Mouse (Mus musculus) brown adipose tissue, adult 24 weeks (tissue): ENCODE measurements at regions not wholly inside any gene's neighbourhood (a gene's known extent, or its start where the extent isn't known, plus 50 kb on each side); places are given as distances from the start of the nearest gene placed in this dataset.
A peak's percentile ranks its signal among the peaks of the same experiment; 100 is the strongest.

Source experiments
- H3K27ac ChIP-seq: fragments of 200-500 bp; replicated peaks from 2 replicates; pipeline ENCODE4 v1.5.1; 2012; ENCODE audit warnings: low read depth, mild to moderate bottlenecking, low read length
- H3K4me1 ChIP-seq: fragments of 200-500 bp; 2 replicates; pipeline ENCODE4 v1.6.1; 2012; ENCODE audit warnings: low read length, mixed read lengths; ENCODE audit not compliant: control insufficient read depth, insufficient read depth, insufficient read length
- H3K4me3 ChIP-seq: fragments of 200-500 bp; 2 replicates; pipeline ENCODE4 v1.5.1; 2012; ENCODE audit warnings: low read depth, mild to moderate bottlenecking, low read length, moderate library complexity; ENCODE audit not compliant: insufficient read depth

GRCm38 (mm10) chr10:37501043-37501442 lies 362.3 kb upstream of the Marcks start:
- no peak overlapping the region for H3K27ac ChIP-seq
- no peak overlapping the region for H3K4me3 ChIP-seq
- H3K4me1 ChIP-seq = peaks cover 2% of the 10 kb centered on the region; the same call in 1 of the 2 replicates

GRCm38 (mm10) chr10:37495467-37495866 lies 356.7 kb upstream of the Marcks start:
- H3K4me1 ChIP-seq = no peaks in the 10 kb centered on the region
- H3K27ac ChIP-seq = no peak overlapping the region
- H3K4me3 ChIP-seq = no peak overlapping the region

GRCm38 (mm10) chr10:37494552-37495166 lies 355.9 kb upstream of the Marcks start:
- Histone ChIP-seq H3K4me3 (no peak overlapping the region), H3K27ac (no peak overlapping the region), H3K4me1 (no peaks in the 10 kb centered on the region)

- Histone ChIP-seq H3K4me3 (no peak overlapping the region), H3K4me1 (no peaks in the 10 kb centered on the region), H3K27ac (no peak overlapping the region)
Measured at GRCm38 (mm10) chr10:37494098-37494497, 355.4 kb upstream of the Marcks start.

GRCm38 (mm10) chr10:37484311-37485023 lies 345.7 kb upstream of the Marcks start:
- H3K4me3 ChIP-seq = no peak overlapping the region
- peak overlapping the region; percentile 20; the same call in 1 of the 2 replicates for H3K27ac ChIP-seq
- H3K4me1 ChIP-seq = peaks cover 10% of the 10 kb centered on the region

- no peak overlapping the region for H3K4me3 ChIP-seq
- H3K4me1 ChIP-seq = peaks cover 10% of the 10 kb centered on the region
- H3K27ac ChIP-seq = no peak overlapping the region
Measured at GRCm38 (mm10) chr10:37483521-37483920, 344.8 kb upstream of the Marcks start.

- no peak overlapping the region for H3K4me3 ChIP-seq
- H3K27ac ChIP-seq = no peak overlapping the region
- peaks cover 10% of the 10 kb centered on the region for H3K4me1 ChIP-seq
Measured at GRCm38 (mm10) chr10:37481879-37482278, 343.2 kb upstream of the Marcks start.

GRCm38 (mm10) chr10:37480331-37480730 lies 341.6 kb upstream of the Marcks start:
- H3K4me1 ChIP-seq = peaks cover 10% of the 10 kb centered on the region
- H3K4me3 ChIP-seq = no peak overlapping the region
- H3K27ac ChIP-seq = peak overlapping the region; percentile 89

GRCm38 (mm10) chr10:37478108-37478507 lies 339.4 kb upstream of the Marcks start:
- H3K4me1 ChIP-seq = peaks cover 10% of the 10 kb centered on the region

GRCm38 (mm10) chr10:37473086-37473485 lies 334.4 kb upstream of the Marcks start:
- no peak overlapping the region for H3K4me3 ChIP-seq
- H3K27ac ChIP-seq = no peak overlapping the region
- no peaks in the 10 kb centered on the region for H3K4me1 ChIP-seq

More at GRCm38 (mm10) chr10:37478108-37478507, 339.4 kb upstream of the Marcks start:
- Histone ChIP-seq H3K27ac (peak overlapping the region; percentile 64; the same call in 1 of the 2 replicates), H3K4me3 (no peak overlapping the region)

GRCm38 (mm10) chr10:37457384-37457783 lies 318.7 kb upstream of the Marcks start:
- no peak overlapping the region for H3K27ac ChIP-seq
- no peak overlapping the region for H3K4me3 ChIP-seq
- no peaks in the 10 kb centered on the region for H3K4me1 ChIP-seq

GRCm38 (mm10) chr10:37449894-37450293 lies 311.2 kb upstream of the Marcks start:
- Histone ChIP-seq H3K4me1 (no peaks in the 10 kb centered on the region), H3K4me3 (no peak overlapping the region), H3K27ac (no peak overlapping the region)

GRCm38 (mm10) chr10:37447333-37448204 lies 308.8 kb upstream of the Marcks start:
- Histone ChIP-seq H3K4me1 (no peaks in the 10 kb centered on the region), H3K27ac (no peak overlapping the region), H3K4me3 (no peak overlapping the region)

- H3K4me3 ChIP-seq = no peak overlapping the region
- H3K4me1 ChIP-seq = no peaks in the 10 kb centered on the region
- H3K27ac ChIP-seq = no peak overlapping the region
Measured at GRCm38 (mm10) chr10:37439863-37440613, 301.3 kb upstream of the Marcks start.

GRCm38 (mm10) chr10:37438312-37438711 lies 299.6 kb upstream of the Marcks start:
- Histone ChIP-seq H3K4me3 (no peak overlapping the region), H3K27ac (no peak overlapping the region), H3K4me1 (no peaks in the 10 kb centered on the region)
